Mouse (Mus musculus) ES-E14 (cell line): ENCODE data around the gene Rgl3.

Experiments used
- CHD2 ChIP-seq: IDR thresholded peaks from 2 replicates; pipeline ENCODE4 v1.6.1; 2014; ENCODE audit warnings: mild to moderate bottlenecking, low read depth, low read length, inconsistent platforms
- HCFC1 ChIP-seq: IDR thresholded peaks from 2 replicates; pipeline ENCODE4 v1.6.1; 2012; ENCODE audit warnings: low read length, inconsistent platforms, borderline replicate concordance; ENCODE audit not compliant: insufficient read depth
- MAFK ChIP-seq: IDR thresholded peaks from 2 replicates; pipeline ENCODE4 v1.6.1; 2014; ENCODE audit warnings: mild to moderate bottlenecking, low read depth, low read length, inconsistent platforms; ENCODE audit not compliant: insufficient read depth
- ZC3H11A ChIP-seq: IDR thresholded peaks from 2 replicates; pipeline ENCODE4 v1.6.1; 2012; ENCODE audit warnings: low read depth, mild to moderate bottlenecking, inconsistent platforms, low read length, borderline replicate concordance

GRCm38 (mm10) chr9:21924099-21924493, 65.2 kb downstream of the Rgl3 start:
- TF ChIP-seq MAFK (no peak), HCFC1 (no peak), ZC3H11A (no peak), CHD2 (no peak)
